Comparison of ENCODE assay signal across 13 mouse cellular contexts in genomic region chr3:152761661-152762060, GRCm38 (mm10). TPM values are rescaled to one million over a fixed set of nuclear protein-coding genes. Genes with fewer than 3 reads are reported as not detected.
DNase-seq lines count a peak whose midpoint lies in the region; ATAC-seq and TF ChIP-seq lines count a peak whose summit lies in the region.
"Had no signal": no experiment of that assay in that cellular context is flagged by ENCODE, and none has a peak within 500 bp of the region (broad histone marks: within the 10 kb centered on the region; RNA-seq: fewer than 3 reads in every experiment).

No protein-coding gene starts in this region.

- DNase-seq in cerebellum, adult 2 months = no peak
- DNase-seq in cerebellum, adult 18-20 months = no peak
- DNase-seq in liver, embryonic 13.5 days = no peak
- DNase-seq in liver, embryonic 11.5 days (ENCODE audit: low spot score) = no peak
- DNase-seq in liver, postnatal 0 days = no peak
- DNase-seq in urinary bladder, adult 18-20 months (ENCODE audit: low spot score in 2 of 2) = no peak
- DNase-seq in heart, adult 8-10 months (ENCODE audit: low spot score) = no peak
- DNase-seq: kidney, adult 11 months; right cerebral cortex, postnatal 14 days had no signal

- no peak overlapping the region for H3K4me3 ChIP-seq in cerebellum, adult 2 months (replicated peaks; ENCODE audit: insufficient read depth, low read depth, low read length)
- no peak overlapping the region for H3K4me3 ChIP-seq in liver, embryonic 13.5 days (replicated peaks)
- no peak overlapping the region for H3K4me3 ChIP-seq in liver, embryonic 11.5 days (ENCODE audit: low read depth, low read length)
- no peak overlapping the region for H3K4me3 ChIP-seq in liver, postnatal 0 days (ENCODE audit: low read depth, low read length)
- H3K4me3 ChIP-seq in stomach, embryonic 14.5 days (ENCODE audit: low read depth, low read length) = no peak overlapping the region
- H3K4me3 ChIP-seq: limb, embryonic 13.5 days; midbrain, embryonic 13.5 days; neural tube, embryonic 15.5 days had no signal

- H3K27ac ChIP-seq in cerebellum, adult 2 months (ENCODE audit: insufficient read depth, low read length) = no peak overlapping the region
- peak overlapping the region; percentile 64 for H3K27ac ChIP-seq in liver, embryonic 13.5 days
- H3K27ac ChIP-seq in liver, embryonic 11.5 days (ENCODE audit: low read depth, low read length) = no peak overlapping the region
- H3K27ac ChIP-seq in liver, postnatal 0 days (ENCODE audit: low read depth) = no peak overlapping the region
- H3K27ac ChIP-seq in stomach, embryonic 14.5 days (ENCODE audit: low read length) = no peak overlapping the region
- H3K27ac ChIP-seq: limb, embryonic 13.5 days; midbrain, embryonic 13.5 days; neural tube, embryonic 15.5 days had no signal

- TF ChIP-seq CTCF in cerebellum, adult 2 months (IDR thresholded peaks at IDR 0.05; ENCODE audit: borderline replicate concordance, insufficient read depth, low read depth, low read length) = 0 out of 2 replicates have a peak, but pooled peaks have one; percentile 9
- TF ChIP-seq CTCF in liver, postnatal 0 days (IDR thresholded peaks at IDR 0.05; ENCODE audit: low read depth) = peak; percentile 26

- 0 out of 2 replicates have a peak overlapping the region, but pooled peaks have one; percentile 24 for H3K9ac ChIP-seq in liver, embryonic 13.5 days
- H3K9ac ChIP-seq in liver, embryonic 11.5 days (ENCODE audit: low read depth, low read length) = no peak overlapping the region
- H3K9ac ChIP-seq in liver, postnatal 0 days (replicated peaks) = no peak overlapping the region
- no peak overlapping the region for H3K9ac ChIP-seq in stomach, embryonic 14.5 days (replicated peaks; ENCODE audit: low read depth, low read length)
- H3K9ac ChIP-seq: limb, embryonic 13.5 days; midbrain, embryonic 13.5 days; neural tube, embryonic 15.5 days had no signal

- TF ChIP-seq POLR2A in cerebellum, adult 2 months (IDR thresholded peaks at IDR 0.05; ENCODE audit: borderline replicate concordance, insufficient read depth, low read length) = no peak

- WGBS in cerebellum, adult 2 months = 85% methylated on average over 8 of the region's 8 CpGs
- WGBS in liver, embryonic 13.5 days (ENCODE audit: insufficient replicate concordance) = 80% methylated on average over 8 of the region's 8 CpGs
- WGBS in liver, embryonic 11.5 days = 83% methylated on average over 8 of the region's 8 CpGs
- WGBS in liver, postnatal 0 days (ENCODE audit: insufficient replicate concordance) = 80% methylated on average over 8 of the region's 8 CpGs
- WGBS in stomach, embryonic 14.5 days = 60% methylated on average over 8 of the region's 8 CpGs

- TF ChIP-seq EP300 in liver, postnatal 0 days (IDR thresholded peaks at IDR 0.05; ENCODE audit: low read depth) = no peak

- ATAC-seq in liver, embryonic 13.5 days (ENCODE audit: low read depth) = no peak
- no peak for ATAC-seq in liver, embryonic 11.5 days (replicated peaks; ENCODE audit: low FRiP score)
- ATAC-seq in liver, postnatal 0 days = no peak
- ATAC-seq in stomach, embryonic 14.5 days (ENCODE audit: insufficient number of reproducible peaks, insufficient read depth, low FRiP score, low read depth) = peak; percentile 40; the same call in 1 of the 2 replicates
- ATAC-seq: midbrain, embryonic 13.5 days had no signal

- no peaks in the 10 kb centered on the region for H3K27me3 ChIP-seq in cerebellum, adult 2 months (ENCODE audit: control insufficient read depth, insufficient read depth, low read length)
- H3K27me3 ChIP-seq in liver, embryonic 13.5 days = no peaks in the 10 kb centered on the region
- no peaks in the 10 kb centered on the region for H3K27me3 ChIP-seq in liver, embryonic 11.5 days (replicated peaks; ENCODE audit: control insufficient read depth, insufficient read depth, low read length)
- no peaks in the 10 kb centered on the region for H3K27me3 ChIP-seq in liver, postnatal 0 days (ENCODE audit: insufficient read depth, low read length)
- H3K27me3 ChIP-seq in stomach, embryonic 14.5 days (ENCODE audit: control insufficient read depth, insufficient read depth, low read length) = no peaks in the 10 kb centered on the region
- H3K27me3 ChIP-seq: limb, embryonic 13.5 days; midbrain, embryonic 13.5 days; neural tube, embryonic 15.5 days had no signal

- H3K9me3 ChIP-seq in liver, embryonic 13.5 days (replicated peaks) = no peaks in the 10 kb centered on the region
- no peaks in the 10 kb centered on the region for H3K9me3 ChIP-seq in liver, embryonic 11.5 days (ENCODE audit: control insufficient read depth, low read length)
- H3K9me3 ChIP-seq in liver, postnatal 0 days (ENCODE audit: low read length) = no peaks in the 10 kb centered on the region
- H3K9me3 ChIP-seq in stomach, embryonic 14.5 days (ENCODE audit: control insufficient read depth, low read depth, low read length) = no peaks in the 10 kb centered on the region
- H3K9me3 ChIP-seq: limb, embryonic 13.5 days; midbrain, embryonic 13.5 days; neural tube, embryonic 15.5 days had no signal

- no peak overlapping the region for H3K4me2 ChIP-seq in liver, embryonic 13.5 days
- H3K4me2 ChIP-seq in liver, embryonic 11.5 days = no peak overlapping the region
- H3K4me2 ChIP-seq in liver, postnatal 0 days (ENCODE audit: low read depth, low read length) = no peak overlapping the region
- H3K4me2 ChIP-seq in stomach, embryonic 14.5 days (replicated peaks; ENCODE audit: low read depth, low read length) = no peak overlapping the region
- H3K4me2 ChIP-seq: limb, embryonic 13.5 days; midbrain, embryonic 13.5 days; neural tube, embryonic 15.5 days had no signal

- peaks cover 8% of the 10 kb centered on the region; the same call in 1 of the 2 replicates for H3K4me1 ChIP-seq in cerebellum, adult 2 months (ENCODE audit: control insufficient read depth, insufficient read depth, low read length)
- peaks cover 80% of the 10 kb centered on the region for H3K4me1 ChIP-seq in liver, embryonic 13.5 days (replicated peaks)
- peaks cover 53% of the 10 kb centered on the region for H3K4me1 ChIP-seq in liver, embryonic 11.5 days (replicated peaks; ENCODE audit: control insufficient read depth, insufficient read depth, low read length)
- H3K4me1 ChIP-seq in liver, postnatal 0 days (ENCODE audit: insufficient read depth) = peaks cover 23% of the 10 kb centered on the region
- H3K4me1 ChIP-seq in stomach, embryonic 14.5 days (ENCODE audit: control insufficient read depth, insufficient read depth, low read length) = peaks cover 19% of the 10 kb centered on the region

- no peaks in the 10 kb centered on the region for H3K36me3 ChIP-seq in liver, embryonic 13.5 days
- no peaks in the 10 kb centered on the region for H3K36me3 ChIP-seq in liver, embryonic 11.5 days (ENCODE audit: control insufficient read depth, insufficient read depth, low read length)
- H3K36me3 ChIP-seq in liver, postnatal 0 days (replicated peaks; ENCODE audit: insufficient read depth, low read length) = 0 out of 2 replicates have a peak, but pooled peaks cover 3% of the 10 kb centered on the region
- H3K36me3 ChIP-seq in stomach, embryonic 14.5 days (ENCODE audit: control insufficient read depth, insufficient read depth, low read length) = no peaks in the 10 kb centered on the region
- H3K36me3 ChIP-seq: neural tube, embryonic 15.5 days had no signal

RNA-seq across cellular contexts. Expression of gene Pigk, which starts 47.8 kb away (rescaled TPM):
- polyA plus RNA-seq in cerebellum, adult 2 months (2012; rRNA removed) = 34.4 and 37.1 TPM in 2 replicates
- 24.2 and 24.9 TPM in 2 replicates for polyA plus RNA-seq in liver, embryonic 13.5 days (2015; fragmentation: Nextera tagmentation; extraction: Ambion mirVana)
- polyA plus RNA-seq in liver, embryonic 11.5 days (2014; fragmentation: Nextera tagmentation; extraction: Ambion mirVana) = 40.2 and 44.2 TPM in 2 replicates
- 22.2 and 23.8 TPM in 2 replicates for polyA plus RNA-seq in liver, postnatal 0 days (2015; fragmentation: Nextera tagmentation; extraction: Ambion mirVana)
- 51.4 and 55.2 TPM in 2 replicates for polyA plus RNA-seq in stomach, embryonic 14.5 days (2014; fragmentation: Nextera tagmentation; extraction: Ambion mirVana)
- 10 to 100 TPM; 21.7 to 26.6 (median 23.0) TPM for total RNA-seq in heart, adult 8-10 months (2022)
